Mouse (Mus musculus): ENCODE results near the gene Kit. TPM values are rescaled to one million over a fixed set of nuclear protein-coding genes. Genes with fewer than 3 reads are reported as not detected.

Gene Kit
- total RNA-seq (2022) = 1 to 10 TPM in 2 of 4 experiments, under 1 TPM in 2; 0.31 to 2.1 (median 1.0) TPM

DNA sequence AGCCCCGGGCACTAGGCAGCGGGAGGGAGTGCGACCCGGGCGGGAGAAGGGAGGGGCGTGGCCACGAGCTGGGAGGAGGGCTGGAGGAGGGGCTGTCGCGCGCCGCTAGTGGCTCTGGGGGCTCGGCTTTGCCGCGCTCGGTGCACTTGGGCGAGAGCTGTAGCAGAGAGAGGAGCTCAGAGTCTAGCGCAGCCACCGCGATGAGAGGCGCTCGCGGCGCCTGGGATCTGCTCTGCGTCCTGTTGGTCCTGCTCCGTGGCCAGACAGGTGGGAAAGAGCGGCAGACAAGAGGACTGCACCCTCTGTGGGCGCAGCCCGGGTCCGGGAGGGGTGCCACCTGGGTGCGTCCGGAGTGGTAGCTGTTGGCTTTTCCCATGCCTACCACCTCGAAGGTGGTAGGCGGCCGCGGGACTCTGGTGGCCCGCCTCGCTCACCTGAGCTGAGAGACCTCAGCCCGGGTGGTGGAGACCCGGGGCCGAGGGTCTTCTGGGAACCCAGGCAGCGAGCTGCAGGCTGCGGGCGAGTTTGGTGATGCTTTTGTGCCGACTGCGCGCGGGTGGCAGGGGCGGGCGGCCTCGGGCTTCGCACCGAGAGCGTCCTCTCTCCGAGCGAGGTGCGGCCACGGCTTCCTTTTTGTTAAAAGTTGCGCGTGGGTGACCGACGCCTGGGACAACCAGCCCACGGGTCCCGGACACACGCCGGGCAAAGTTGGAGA is at the start of gene Kit:
Gene Kit (plus strand): TSS at position 65 of the 715 bp plus-strand sequence.
- DNase-seq (ENCODE audit: low spot score in 2 of 2) = no peak

DNA sequence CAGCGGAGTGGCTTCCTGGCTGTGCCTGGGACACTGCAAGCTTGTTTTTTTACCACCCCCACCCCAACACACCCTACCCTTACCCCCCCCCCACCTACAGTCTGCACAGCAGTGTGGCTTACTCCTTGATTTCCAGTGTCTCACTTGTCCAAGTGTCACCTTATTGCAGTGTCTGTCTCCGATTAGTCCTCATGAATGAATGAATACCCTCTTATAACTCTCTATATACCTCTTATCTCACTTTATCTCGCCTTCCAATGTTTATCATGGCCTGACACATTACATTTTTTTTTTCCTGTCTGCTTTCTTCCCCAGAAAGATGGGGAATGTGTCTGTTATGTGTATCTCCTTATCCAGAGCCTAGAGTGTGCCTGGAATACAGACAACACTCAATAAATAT is 38.6 kb upstream of the Kit start:
- no peak for DNase-seq (ENCODE audit: low spot score in 2 of 2)

DNA sequence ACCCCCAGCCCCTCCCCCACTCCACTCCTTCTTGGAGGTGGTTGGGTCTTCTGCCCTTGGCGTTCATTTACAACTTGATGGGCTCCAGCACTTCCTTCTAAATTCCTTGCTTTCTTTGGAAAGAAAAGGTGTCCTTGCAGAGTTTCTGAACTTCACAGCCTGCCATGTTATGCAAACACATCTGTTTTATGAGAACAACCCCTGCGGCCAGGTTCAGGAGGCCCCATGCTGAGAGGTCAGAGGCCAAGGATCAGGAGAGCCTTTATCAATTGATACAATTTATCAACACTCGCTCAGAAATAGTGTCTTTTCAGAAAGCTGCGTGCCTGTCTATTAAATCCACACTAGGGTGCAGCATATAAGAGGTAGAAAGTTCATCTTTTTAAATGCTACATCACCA is 37.0 kb upstream of the Kit start:
- no peak for DNase-seq (ENCODE audit: low spot score in 2 of 2)

DNA sequence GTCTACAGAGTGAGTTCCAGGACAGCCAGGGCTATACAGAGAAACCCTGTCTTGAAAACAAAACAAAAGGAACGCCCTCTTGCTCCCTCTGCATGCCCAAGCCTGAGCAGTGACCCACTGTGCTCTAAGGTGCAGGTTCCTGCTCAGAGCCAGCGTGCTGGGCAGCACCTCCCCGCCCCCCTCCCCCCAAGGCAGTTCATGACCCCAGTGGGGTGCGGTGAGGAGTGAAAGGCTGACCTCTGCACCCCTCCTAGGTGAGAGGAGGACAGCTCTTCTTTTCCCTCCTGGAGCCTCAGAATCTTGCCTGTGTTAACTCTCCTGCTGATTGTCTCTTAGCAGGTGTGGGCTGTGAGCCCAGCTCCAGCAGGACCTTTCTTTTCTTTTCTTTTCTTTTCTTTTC is 36.3 kb upstream of the Kit start:
- no peak for DNase-seq (ENCODE audit: low spot score in 2 of 2)

DNA sequence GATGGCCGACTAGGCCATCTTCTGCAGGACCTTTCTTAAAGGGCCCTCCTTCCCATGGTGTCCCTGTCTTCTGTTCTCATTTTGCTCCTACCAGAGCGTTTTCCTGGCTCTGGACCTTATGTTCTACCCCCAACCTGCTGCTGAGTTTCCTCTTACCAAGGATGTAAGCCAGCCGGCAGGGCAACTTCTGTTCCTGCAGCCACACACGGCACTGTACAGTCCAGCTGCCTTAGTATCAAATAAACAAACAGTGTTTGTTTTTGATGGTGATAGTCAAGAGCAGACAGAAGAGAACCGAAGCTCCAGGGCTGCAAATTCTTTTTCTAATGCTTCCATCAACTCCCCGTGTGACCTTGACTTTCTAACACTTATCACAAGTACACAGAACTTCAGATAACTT is 35.6 kb upstream of the Kit start:
- DNase-seq (ENCODE audit: low spot score in 2 of 2) = no peak

DNA sequence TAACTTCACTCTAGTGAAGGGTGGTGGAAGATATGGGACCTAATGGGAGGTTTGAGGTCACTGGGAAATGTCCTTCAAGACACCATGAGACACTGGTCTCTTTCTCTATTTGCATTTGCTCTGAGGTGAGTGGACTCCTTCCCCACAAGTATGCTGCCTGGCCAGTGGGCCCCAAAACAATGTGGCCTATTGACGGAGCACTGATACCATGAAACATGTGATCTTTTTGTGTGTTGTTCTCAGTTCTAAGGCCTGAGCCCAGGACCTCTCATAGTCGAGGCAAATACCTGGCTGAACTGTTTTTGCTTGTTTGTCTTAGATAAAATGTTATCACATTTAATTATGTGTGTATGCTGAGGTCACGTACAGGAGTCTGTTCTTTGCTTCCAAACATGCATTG is 31.0 kb upstream of the Kit start:
- no peak for DNase-seq (ENCODE audit: low spot score in 2 of 2)

DNA sequence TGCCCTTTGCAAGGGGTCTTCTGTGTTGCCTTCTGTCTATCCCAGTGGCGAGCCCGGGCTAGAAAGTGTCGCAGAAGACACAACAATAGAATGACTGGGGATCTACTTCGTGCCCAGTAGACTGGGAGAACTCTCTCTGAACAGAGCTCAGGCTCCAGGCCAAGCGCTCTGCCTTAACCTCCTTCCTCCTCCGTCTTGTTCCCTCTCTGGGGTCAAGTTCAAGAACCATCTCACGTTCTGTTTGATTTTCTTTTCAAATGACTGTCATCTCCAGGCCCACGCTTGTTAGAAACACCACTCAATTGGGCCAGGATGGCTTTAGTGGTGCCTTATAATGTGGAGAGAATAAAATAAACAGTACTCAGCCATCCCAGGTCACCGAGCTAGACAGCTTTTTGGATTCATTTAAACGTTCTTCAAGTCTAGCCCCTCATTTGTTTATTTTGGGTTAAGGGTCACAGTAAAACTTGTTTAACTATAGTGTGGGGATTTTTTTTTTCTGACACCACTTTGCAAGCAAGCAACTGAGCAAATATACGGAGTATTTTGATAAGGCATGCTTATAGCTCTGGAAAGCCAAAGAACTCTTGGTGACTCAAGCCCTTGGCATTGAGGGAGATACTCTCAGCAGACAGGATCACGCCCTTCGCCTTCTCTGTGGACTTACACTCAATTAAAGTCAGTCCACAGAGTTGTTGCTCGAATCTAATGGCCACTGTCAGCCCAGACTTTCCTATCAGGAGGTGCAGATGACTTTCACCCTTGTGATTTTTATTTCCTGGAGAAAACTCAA is 30.0 kb upstream of the Kit start:
- DNase-seq (ENCODE audit: low spot score in 2 of 2) = no peak

DNA sequence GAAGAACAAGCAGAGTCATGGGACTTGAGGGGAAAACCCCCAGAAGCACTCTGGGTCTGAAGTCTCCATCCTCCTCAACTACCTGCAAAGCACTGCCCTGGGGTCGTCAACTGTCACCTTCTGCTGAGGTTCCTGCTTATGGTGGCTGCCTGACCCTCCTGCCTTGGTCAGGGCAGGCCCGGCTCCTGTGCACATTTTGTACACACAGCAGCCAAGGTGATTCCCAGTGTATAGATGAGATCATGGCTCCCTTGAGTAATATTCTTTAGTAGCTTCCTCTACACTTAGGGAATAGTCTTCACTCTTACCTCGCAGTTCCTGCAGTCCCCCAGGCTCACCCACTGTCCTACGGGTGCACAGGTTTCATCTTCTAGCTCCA is 29.5 kb upstream of the Kit start:
- DNase-seq (ENCODE audit: low spot score in 2 of 2) = no peak

DNA sequence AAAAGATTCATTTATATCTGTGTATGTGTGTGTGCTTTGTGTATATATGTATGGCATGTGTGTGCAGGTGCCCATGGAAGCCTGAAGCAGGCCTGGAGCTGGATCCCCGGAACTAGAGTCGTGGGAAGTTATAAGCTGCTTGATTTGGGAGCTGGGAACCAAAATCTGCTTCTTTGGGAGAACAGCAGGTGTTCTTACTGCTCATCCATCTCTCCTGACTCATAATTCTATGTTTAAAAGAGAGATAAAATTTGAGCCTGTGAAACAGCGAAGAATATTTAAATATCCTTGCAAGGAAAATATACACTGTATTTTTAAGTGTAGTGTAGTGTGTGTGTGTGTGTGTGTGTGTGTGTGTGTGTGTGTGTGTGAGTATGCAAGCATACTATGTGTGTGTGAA is 21.7 kb upstream of the Kit start:
- no peak for DNase-seq (ENCODE audit: low spot score in 2 of 2)

DNA sequence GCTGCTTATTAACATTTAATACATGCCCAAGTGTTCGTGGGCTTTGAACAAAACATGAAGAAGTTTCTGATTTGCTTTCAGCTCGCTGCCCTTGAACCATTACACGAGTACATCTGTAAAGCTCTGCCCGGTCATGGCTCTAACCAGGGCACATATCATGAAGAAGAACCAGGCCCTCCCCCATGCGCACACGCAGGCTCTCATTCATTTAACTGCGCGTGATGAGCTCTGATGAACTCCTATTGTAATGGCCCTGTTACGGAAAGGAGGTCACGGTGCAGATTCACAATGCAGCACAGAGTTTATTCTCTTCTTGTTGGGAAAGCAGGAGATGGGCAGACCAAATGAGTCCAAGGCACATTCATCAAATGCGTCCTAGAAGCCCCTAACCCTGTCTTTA is 17.1 kb upstream of the Kit start:
- no peak for DNase-seq (ENCODE audit: low spot score in 2 of 2)

DNA sequence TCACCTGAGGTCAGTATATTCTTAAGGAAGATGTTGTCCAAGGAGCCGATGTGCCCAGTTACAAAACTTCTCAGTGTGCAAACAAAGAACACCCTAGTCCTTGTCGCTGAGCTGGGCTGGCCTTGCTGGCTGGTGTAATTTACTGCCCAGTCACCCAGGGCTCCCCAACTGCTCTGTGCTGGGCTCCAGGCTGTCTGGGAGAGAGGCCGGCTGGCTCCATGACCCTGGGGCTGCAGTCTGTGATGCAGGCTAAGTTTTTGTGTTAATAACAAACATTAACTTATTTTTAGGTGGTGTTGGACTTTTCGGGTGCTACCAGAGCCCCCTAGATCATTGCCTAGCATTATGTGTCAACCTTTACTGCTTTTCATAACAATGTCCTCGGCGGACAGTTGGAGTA is 15.4 kb upstream of the Kit start:
- DNase-seq (ENCODE audit: low spot score in 2 of 2) = no peak

DNA sequence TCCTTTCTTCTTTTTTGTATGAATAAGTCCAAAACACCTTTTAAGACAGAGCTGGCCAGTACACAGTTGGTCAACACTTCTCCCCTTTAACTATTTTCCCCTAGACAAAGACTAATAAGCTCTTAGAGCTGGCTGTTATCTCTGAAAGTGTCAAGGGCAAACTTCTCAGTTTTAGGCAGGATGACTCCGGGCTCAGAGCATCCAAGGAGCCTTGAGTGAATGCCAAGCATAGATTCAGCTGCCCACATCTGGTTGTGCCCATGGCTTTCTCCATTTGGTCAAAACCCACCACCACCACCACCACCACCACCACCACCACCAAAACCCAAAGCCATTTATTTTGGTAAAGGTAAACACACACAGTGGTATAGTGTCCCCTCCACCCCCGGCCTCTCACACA is 13.5 kb upstream of the Kit start:
- no peak for DNase-seq (ENCODE audit: low spot score in 2 of 2)

DNA sequence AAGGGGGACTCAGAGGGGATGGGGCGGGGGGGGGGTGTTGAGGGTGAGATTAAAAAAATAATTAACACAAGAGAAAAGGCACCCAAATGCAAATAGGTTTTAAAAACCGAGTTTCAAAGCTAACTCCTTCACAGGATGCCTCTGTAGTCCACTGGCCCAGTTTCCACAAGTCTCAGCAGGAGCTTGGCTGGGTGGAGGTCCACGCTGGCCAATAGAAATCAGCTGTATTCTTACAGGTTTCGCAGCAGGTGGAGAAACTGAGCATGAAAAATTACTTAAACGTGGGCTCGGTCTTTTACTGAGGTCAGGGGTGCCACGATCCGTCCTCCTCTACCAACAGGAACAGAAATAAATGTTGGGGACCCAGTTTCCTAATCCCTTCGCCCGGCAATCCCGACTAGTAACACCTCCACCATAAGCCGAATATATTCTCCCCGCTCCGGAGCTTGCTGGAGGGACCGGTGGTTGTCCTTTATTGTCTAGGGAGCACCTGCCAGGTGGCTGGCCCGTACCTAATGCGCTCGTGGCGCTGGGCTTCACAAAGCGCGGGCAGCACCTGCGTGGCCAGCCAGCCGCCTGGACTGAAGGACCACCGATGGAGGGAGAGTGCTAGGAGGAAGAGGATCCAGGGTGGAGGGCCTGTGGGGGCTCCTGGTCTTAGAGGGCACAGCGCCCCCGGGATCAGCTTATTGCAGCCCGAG is 415 bp upstream of the Kit start:
- no peak for DNase-seq (ENCODE audit: low spot score in 2 of 2)

DNA sequence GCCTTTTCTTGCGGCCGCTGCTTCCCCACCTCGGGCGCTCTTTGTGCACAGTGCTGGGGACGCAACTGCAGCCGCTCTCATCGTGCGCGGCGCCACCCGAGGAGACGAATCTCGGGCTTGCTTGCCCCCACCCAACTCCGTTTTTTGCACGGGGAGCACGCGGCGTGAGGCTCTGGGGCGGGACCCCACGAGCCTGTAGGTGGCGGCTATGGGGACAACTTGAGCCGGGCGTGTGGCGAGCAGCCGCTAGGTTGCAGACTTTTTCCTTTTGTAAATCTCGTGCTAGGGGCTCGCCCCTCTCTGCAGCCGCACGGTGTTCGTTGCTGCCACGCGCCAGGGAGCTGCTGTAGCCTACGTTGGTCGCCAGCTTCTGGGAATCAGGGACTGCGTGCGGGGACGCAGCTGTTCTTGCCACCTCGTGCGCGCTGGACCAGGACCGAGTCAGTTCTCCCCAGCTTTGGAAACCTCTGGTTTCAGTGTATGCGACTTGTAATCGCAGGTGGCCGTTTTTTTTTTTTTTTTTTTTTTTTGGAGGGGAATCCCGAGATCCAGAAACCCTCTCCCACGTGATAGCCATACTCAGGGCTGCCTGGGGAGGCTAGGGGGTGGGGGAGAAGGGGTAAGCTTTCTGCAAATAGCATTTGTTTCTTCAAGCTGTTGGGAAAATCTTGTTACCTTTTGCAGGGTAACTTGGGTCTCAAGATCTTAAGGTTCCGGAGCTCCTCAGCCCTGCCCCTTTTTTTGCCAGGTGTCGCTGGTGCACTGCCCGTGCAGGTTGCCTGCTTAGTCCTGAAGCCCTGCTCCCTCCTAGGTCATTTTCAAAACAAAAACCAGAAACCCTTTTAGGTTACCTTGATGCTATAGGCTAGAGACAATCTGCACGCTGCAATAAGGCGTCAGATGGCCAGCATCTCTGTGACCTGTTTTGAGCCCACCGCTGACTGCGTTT is 1.1 kb downstream of the Kit start:
- no peak for DNase-seq (ENCODE audit: low spot score in 2 of 2)

DNA sequence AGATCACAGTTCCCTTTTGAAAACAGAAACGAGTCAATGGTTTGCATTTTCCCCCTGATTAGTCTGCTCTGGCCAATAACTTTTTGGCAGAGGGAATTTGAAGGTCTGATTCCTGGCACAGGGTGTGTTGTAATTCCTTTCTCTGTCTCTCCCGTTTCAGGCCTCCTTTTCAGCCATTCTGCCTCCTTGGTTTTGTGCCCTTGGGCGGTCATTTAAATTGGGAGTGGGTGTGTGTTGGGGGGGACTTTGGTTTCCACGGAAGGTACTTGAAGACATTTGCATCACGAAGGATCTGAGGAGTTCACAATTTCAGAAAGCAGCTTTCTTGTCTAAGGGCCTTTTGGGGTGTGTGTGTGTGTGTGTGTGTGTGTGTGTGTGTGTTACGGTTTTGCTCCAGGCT is 2.0 kb downstream of the Kit start:
- DNase-seq (ENCODE audit: low spot score in 2 of 2) = no peak

DNA sequence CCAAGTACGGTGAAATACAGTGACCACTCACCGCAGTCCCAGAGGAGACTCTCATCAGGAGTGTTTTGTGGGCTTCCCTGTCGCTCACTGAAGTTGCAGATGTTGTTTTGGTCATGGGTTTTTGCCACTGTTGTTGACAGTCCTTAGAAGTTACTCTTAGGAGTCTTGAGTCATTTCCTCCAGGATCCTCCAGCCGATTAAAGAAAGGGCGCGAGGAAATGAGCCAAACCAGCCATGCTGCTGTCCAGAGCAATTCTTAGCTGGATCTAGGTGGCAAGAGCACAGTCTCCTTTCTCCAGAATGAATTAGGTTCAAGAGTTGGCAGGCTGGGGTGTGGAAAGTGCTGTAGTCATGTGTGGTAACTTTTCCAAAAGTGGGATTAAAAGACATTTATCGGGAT is 3.4 kb downstream of the Kit start:
- no peak for DNase-seq (ENCODE audit: low spot score in 2 of 2)

DNA sequence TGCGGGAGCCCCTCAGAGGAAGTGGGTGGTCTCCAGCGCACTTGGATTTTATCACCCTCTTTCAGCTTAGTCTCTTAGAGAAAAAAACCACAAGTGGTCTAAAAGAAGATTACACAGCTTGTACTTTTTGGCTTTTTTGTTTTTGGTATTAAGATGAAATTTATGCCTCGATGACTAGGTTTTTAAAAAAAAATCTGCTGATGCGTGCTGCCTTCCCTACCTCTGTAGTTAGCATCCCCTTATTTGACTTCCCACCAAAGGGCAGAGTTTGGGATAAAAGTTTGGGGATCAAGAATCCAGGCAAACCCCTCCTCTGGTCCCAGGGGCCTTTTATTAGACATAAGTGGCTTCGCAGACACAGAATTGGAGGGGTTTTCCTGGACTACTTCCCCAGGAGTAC is 4.5 kb downstream of the Kit start:
- no peak for DNase-seq (ENCODE audit: low spot score in 2 of 2)

DNA sequence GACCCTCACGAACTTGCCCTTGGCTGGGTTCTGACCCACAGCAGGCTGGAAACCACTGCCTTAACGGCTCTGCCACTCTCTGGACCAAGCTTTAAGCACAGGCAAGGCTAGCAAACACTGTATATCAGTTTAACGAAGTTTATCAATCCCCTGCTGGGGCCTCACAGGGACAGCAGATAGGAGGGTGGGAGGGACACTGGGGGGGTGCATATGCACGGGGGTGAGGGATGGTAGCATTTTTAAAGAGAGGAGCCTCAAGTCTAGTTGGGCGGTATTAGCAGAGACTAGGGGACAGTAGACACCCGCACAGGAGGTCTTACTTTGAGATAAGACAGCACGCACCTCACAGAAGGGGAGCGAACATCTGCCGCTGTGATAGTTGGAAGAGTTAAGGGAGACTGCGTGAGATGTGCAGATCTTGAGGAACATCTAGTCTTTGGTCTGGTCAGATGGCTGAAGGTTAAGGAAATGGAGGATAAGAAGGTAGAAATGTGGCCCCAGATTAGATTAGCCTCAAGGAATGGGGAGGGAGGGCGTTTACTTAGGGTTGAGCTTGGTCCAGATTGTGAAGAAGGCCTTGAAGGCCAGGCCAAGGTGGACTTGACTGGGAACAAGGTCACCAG is 5.0 kb downstream of the Kit start:
- DNase-seq (ENCODE audit: low spot score in 2 of 2) = no peak

DNA sequence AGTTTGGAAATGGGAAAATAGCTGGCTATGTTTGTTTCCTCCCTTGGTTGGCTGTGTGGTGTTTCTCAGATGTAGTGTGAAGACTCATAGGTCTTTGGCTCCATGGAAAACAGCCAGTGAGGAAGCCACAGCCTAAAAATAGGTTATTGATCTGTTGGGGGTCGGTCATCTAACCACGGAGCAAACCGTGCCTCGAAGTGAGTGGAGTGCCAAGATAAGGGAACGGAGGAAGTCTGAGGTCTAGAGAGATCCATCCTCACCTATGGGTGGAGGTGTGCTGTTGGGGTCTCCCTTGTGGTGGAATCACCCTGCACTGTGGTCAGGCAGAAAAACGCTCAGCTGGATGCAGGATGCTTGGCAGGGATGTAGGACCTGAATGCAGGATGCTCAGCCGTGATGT is 7.2 kb downstream of the Kit start:
- no peak for DNase-seq (ENCODE audit: low spot score in 2 of 2)

DNA sequence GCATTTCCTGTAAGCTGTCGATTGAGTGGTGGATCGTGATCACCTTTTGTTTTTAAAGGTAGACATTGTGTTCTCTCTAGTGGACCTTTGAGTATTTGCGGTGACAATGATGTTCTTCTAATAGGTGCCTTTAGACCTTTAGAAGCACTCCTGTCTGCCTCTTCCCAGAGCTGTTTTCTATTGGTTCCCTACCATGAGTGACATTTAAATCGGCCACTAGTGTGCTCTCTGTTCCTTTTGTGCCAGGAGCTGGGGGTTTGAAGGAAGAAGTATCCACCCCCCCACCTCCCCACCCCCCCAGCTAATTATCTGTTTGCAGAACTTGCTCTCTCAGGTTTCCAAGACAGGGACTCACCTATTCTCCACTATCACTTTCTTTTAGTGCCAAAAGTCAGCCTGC is 13.1 kb downstream of the Kit start:
- DNase-seq (ENCODE audit: low spot score in 2 of 2) = no peak

All from gastrocnemius, adult 8-10 months (tissue).